Mouse (Mus musculus) adrenal gland, adult (tissue): ENCODE data around the gene Pradc1.

Source experiments
- DNase-seq, 2 experiments: peaks; one replicate each; pipeline ENCODE4 v3.0.0; 2022 to 2023; ENCODE audit warnings: low spot score in 1 of 2; ENCODE audit not compliant: inconsistent age in 2 of 2

Pradc1 gene

GRCm38 (mm10) chr6:85397165-85397564, 54.6 kb downstream of the Pradc1 start:
- DNase-seq, result peak; percentile 46 to 83
